Mouse (Mus musculus) heart, postnatal 25 days (tissue): ENCODE results near the gene Micall2. TPM values are rescaled to one million over a fixed set of nuclear protein-coding genes. Genes with fewer than 3 reads are reported as not detected.
"Not testable (repeated sequence)": the region's sequence is repeated elsewhere in the genome, so short reads cannot be mapped to it uniquely, and the experiment has no call there.

Experiments
- DNase-seq: peaks from one replicate; pipeline ENCODE4 v3.0.0; 2022; ENCODE audit warnings: low spot score
- intact Hi-C: fragments of 180-260 bp; cut with DNase I; formaldehyde crosslinking; loops from one replicate; pipeline ENCODE4 v1.15.1; 2025
- total RNA-seq, 2 experiments: library from RNA; stranded (reverse); gene quantifications; 2 replicates each; pipeline ENCODE4 v1.2.3; 2021

Micall2 gene
- total RNA-seq, result 1 to 10 TPM; 2.7 to 3.2 TPM

DNA sequence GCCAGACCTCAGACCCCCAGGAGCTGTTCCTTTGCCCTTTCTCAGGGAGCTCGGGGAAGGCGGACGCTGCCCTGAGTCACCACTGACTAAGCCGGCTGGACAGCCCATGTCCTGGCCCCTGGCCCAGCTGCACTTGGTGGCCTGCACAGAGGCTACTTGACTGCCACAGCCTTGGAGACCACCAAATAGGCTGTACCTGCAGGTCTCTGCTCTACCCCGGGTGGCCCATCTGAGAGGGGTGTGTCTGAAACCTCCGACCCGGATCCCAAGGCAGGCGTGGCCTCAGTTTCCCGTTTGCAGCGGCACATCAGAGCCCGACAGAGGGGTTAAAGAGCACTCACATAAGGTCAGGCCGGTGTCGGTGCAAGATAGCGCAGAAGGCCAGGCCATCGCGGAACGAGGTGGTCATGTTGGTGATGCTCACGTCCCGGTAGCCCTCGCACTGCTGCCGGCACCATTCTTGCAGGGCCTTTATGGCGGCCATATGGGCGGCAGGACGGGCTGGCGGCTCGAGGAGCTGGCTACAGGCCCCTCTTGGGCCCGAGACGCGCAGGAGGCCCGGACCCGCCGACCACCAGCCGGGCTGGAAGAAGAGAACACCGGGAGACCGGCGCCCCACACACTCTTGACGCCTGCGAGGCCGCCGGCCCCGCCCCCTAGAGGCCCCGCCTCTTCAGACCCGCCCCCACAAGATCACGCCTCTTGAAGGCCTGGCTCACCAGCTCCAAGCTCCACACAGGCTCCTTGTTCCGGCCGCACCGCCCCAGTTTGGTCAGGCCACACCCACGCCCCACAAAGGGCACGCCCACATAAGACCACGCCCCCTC is at the start of gene Micall2:
Gene Micall2 (minus strand): TSS at position 660 of the 827 bp plus-strand sequence.
- DNase-seq, result peak; percentile 95
- intact Hi-C loops, result no loop called here

GRCm38 (mm10) chr5:139781406-139781805 is 45.3 kb upstream of the Micall2 start:
- DNase-seq, result no peak
- intact Hi-C loops, result no loop called here

GRCm38 (mm10) chr5:139776966-139777365 is 40.8 kb upstream of the Micall2 start:
- DNase-seq, result no peak
- intact Hi-C loops, result loop anchor here (2.0 kb wide), 1 partner anchor 26 kb away; no protein-coding TSS in a partner anchor

DNA sequence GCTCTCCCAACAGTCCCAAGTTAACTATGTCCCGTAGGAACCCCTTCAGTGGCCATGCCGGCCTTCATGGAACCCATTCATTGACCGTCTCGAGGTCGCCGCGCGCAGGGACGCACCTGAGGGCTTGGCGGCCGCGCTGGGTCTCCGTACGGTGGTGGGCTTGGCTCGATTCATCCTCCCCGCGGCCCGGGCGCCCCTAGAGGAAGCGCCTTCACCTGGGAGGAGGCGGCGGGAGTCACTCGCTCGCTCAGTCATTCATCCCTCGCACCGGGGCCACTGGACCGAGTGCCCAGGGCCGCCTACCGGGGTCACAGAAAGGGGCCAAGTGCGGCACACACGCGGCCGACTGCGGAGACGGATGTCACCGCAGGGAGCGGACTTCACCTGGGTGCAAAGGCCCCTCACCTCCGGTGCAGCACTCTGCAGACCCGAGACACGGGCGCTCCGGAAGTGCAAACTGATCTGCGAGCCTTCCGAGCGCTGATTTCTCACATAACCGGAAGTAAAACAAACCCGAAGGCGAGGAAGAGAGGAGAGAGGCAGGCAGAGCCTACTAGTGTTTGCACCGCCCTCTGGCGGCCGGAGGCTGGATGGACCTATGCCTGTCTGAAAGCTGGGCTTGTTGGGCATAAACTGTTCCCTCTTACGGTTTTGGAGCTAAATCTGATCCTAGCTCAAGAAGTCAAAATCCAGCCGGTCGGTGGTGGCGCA is 39.2 kb upstream of the Micall2 start, which contains the start of gene Ints1:
Gene Ints1 (minus strand): TSS at position 459 of the 711 bp plus-strand sequence.
- intact Hi-C loops, result loop anchor here (2.0 kb wide), 1 partner anchor 41 kb away; no protein-coding TSS in a partner anchor

GRCm38 (mm10) chr5:139768216-139768615 is 32.1 kb upstream of the Micall2 start:
- no peak for DNase-seq
- intact Hi-C loops, result no loop called here

More for the DNA sequence above, 39.2 kb upstream of the Micall2 start, which contains the start of gene Ints1:
- DNase-seq, result peak; percentile 85

DNA sequence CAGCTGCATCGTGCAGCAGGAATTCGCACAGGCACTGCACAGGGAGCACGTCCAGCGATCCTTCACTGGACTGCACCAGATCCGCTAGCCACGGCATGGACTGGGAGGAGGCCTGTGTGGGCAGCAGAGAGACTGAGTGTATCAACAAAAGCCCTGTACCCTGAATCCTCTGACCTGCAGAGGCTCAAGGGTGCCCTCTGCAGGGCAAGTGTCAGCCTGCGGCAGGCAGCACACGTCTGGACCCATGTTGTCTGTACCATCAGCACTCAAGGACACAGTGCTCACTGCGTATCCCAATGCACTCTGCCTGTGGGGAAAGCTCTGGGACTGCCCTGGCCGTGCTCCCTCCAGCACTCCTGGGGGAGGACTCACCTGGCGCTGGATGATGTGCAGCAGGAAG is 28.2 kb upstream of the Micall2 start:
- intact Hi-C loops, result no loop called here
- no peak for DNase-seq

- intact Hi-C loops, result no loop called here
- DNase-seq, result no peak
Observed at GRCm38 (mm10) chr5:139758096-139758495, 22.0 kb upstream of the Micall2 start.

DNA sequence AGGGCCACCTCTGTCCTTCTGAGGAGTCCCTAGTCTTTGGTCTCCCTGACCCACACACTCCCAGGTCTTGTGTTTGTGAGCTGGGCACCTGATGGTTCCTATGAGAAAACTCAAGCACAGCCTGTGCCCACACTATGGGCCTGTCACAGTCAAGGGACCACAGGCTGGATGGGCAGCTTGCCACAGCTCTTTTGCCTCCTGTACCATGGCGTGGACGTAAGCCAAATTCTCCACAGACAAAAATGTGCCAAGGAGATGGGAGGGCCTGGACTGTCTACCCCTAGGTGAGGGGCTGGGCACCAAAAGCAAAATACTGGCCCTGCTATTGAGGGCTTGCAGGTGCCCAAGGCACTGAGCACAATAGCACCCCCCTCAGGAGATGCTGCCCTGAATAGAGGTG is 20.4 kb upstream of the Micall2 start:
- no peak for DNase-seq
- intact Hi-C loops, result no loop called here

DNA sequence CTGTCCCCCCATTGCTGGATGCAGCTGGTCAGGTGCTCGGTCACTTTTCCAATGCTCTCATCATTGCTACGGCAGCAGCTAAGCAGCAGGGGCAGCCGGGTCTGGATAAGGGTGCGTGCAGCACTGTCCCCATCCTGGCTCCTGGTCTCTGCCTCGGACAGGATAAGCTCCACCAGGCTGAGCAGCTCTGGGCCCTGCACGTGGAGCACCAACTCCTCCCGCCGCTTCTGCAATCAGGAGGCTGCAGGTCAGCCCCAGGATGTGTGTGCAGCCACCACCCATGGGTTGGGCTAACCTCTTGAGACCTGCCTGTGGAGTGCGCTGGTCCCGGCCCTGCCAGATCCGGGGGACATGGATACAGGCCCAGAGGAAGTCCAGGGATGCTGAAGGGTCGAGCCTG is 20.0 kb upstream of the Micall2 start:
- DNase-seq, result no peak
- intact Hi-C loops, result no loop called here

DNA sequence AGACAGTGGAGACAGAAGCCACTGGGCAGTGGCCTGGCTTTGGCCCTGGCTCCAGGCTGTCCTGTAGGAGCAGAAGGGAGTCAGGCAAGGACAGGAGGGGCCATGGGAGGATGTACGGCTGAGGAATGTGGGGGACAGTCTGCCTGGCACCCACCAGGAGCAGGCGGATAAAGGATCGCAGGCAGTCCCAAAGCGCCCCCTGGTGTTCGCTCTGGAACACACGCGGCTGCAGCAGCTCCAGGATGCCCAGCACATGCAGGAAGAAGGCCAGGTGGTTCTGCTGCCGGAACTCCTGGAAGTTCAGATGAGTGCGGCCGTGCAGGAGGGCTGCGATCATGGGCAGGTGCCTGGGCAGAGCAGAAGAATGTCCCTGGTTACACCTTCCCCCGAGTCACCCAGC is 18.6 kb upstream of the Micall2 start:
- intact Hi-C loops, result no loop called here
- DNase-seq, result no peak

DNA sequence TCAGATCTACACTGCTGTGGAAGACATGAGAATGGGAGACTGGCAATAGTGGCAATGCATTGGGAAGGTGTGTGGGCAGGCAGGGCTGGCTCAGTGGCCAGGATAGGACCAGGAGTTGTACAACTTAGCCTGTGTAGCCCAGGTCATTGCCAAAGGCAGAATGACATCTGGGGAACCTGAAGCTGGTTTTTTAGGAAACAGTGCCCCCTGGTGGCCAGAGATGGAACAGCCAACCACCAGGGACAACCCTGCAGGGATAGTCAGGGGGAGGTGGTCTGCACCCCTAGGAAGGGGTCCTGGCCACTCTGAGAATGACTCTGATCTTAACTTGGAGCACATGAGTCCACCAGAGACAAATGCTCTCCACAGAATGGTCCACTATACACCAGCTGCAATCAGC is 14.4 kb upstream of the Micall2 start:
- no peak for DNase-seq
- intact Hi-C loops, result loop anchor here (1.0 kb wide), 2 partner anchors 33 to 214 kb away; no protein-coding TSS in a partner anchor

- intact Hi-C loops, result loop anchor here (1.0 kb wide), 2 partner anchors 32 to 213 kb away; no protein-coding TSS in a partner anchor
- no peak for DNase-seq
Observed at GRCm38 (mm10) chr5:139749413-139750125, 13.4 kb upstream of the Micall2 start.

- intact Hi-C loops, result loop anchor here (1.0 kb wide), 1 partner anchor 28 kb away; no protein-coding TSS in a partner anchor
- peak; percentile 34 for DNase-seq
Observed at GRCm38 (mm10) chr5:139745771-139746170, 9.6 kb upstream of the Micall2 start.

DNA sequence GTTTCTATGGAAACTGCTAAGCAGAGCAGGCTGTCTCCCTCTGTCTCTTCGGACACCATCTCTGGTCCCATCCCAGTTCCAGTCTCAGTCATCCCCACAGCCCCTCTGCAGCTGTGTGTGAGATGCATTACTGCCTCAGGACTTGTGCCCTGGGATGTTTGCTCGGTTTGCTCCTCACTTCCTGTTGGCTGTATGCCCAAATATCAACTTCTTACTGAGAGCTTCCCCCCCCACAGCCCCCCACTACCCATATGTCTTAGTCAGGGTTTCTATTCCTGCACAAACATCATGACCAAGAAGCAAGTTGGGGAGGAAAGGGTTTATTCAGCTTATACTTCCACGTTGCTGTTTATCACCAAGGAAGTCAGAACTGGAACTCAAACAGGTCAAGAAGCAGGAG is 6.5 kb upstream of the Micall2 start:
- intact Hi-C loops, result not testable (repeated sequence)

GRCm38 (mm10) chr5:139738592-139739315 is 2.6 kb upstream of the Micall2 start:
- DNase-seq, result no peak
- intact Hi-C loops, result no loop called here

More for the DNA sequence above, 6.5 kb upstream of the Micall2 start:
- DNase-seq, result not testable (repeated sequence)

- intact Hi-C loops, result no loop called here
- no peak for DNase-seq
Observed at GRCm38 (mm10) chr5:139737841-139738591, 1.9 kb upstream of the Micall2 start.

GRCm38 (mm10) chr5:139736504-139736940 is 386 bp upstream of the Micall2 start:
- intact Hi-C loops, result no loop called here

GRCm38 (mm10) chr5:139734746-139735145 is 1.4 kb downstream of the Micall2 start:
- intact Hi-C loops, result no loop called here
- no peak for DNase-seq

More at GRCm38 (mm10) chr5:139736504-139736940, 386 bp upstream of the Micall2 start:
- no peak for DNase-seq

GRCm38 (mm10) chr5:139734016-139734415 is 2.1 kb downstream of the Micall2 start:
- no peak for DNase-seq
- intact Hi-C loops, result no loop called here
